Comparison of ENCODE assay signal across 19 mouse cellular contexts in genomic region chr19:53404837-53405356, GRCm38 (mm10). TPM values are rescaled to one million over a fixed set of nuclear protein-coding genes. Genes with fewer than 3 reads are reported as not detected.
DNase-seq lines count a peak whose midpoint lies in the region; ATAC-seq and TF ChIP-seq lines count a peak whose summit lies in the region.
"Had no signal": no experiment of that assay in that cellular context is flagged by ENCODE, and none has a peak within 500 bp of the region (broad histone marks: within the 10 kb centered on the region; RNA-seq: fewer than 3 reads in every experiment).

No protein-coding gene starts in this region.

- TF ChIP-seq EP300 in MEL (IDR thresholded peaks at IDR 0.05; ENCODE audit: low read depth in 1 of 2, low read length in 2 of 2) = peak; percentile 26 to 51; a peak in 3 of 4 replicates

- intact Hi-C loops in gastrocnemius, postnatal 14 days (cut with DNase I; ENCODE audit: low total_unique reads) = no loop called here

- no peak; the same call in 1 of the 2 replicates for TF ChIP-seq RAD21 in MEL (IDR thresholded peaks at IDR 0.05; ENCODE audit: low read depth, low read length)

- 39% methylated on average over 18 of the region's 18 CpGs for WGBS in hindbrain, postnatal 0 days
- WGBS in hindbrain, embryonic 13.5 days = 60% methylated on average over 18 of the region's 18 CpGs

- ATAC-seq in hindbrain, postnatal 0 days = peak; percentile 81
- no peak for ATAC-seq in hindbrain, embryonic 13.5 days (ENCODE audit: low FRiP score)
- ATAC-seq: CD4-positive, CD25-positive, alpha-beta regulatory T cell, adult 4 months had no signal

- H3K79me2 ChIP-seq in MEL (ENCODE audit: control insufficient read depth, insufficient read depth, low read length, poor library complexity) = no peaks in the 10 kb centered on the region

- no peaks in the 10 kb centered on the region for H3K36me3 ChIP-seq in hindbrain, postnatal 0 days (ENCODE audit: insufficient read depth, low read length)
- no peaks in the 10 kb centered on the region for H3K36me3 ChIP-seq in hindbrain, embryonic 13.5 days
- peaks cover 0 to 33% of the 10 kb centered on the region in 2 experiments; a peak in 2 of 4 replicates for H3K36me3 ChIP-seq in MEL (ENCODE audit: control insufficient read depth in 1 of 2, insufficient read depth in 2 of 2, low read length in 2 of 2)
- H3K36me3 ChIP-seq: limb, embryonic 10.5 days had no signal

- H3K9me3 ChIP-seq in hindbrain, postnatal 0 days (ENCODE audit: low read length) = no peaks in the 10 kb centered on the region
- peaks cover 5% of the 10 kb centered on the region; the same call in 1 of the 2 replicates for H3K9me3 ChIP-seq in hindbrain, embryonic 13.5 days
- H3K9me3 ChIP-seq in MEL (replicated peaks; ENCODE audit: insufficient read depth, low read length) = no peaks in the 10 kb centered on the region
- H3K9me3 ChIP-seq: limb, embryonic 10.5 days had no signal

- no peak overlapping the region for H3K4me3 ChIP-seq in hindbrain, postnatal 0 days (ENCODE audit: low read length)
- no peak overlapping the region for H3K4me3 ChIP-seq in hindbrain, embryonic 13.5 days
- peak overlapping the region; percentile 30 to 45 for H3K4me3 ChIP-seq in MEL (ENCODE audit: control insufficient read depth in 1 of 2, insufficient read depth in 1 of 2, low read depth in 2 of 2, low read length in 2 of 2)
- H3K4me3 ChIP-seq: limb, embryonic 10.5 days had no signal

- H3K9ac ChIP-seq in hindbrain, postnatal 0 days (replicated peaks; ENCODE audit: low read length) = no peak overlapping the region
- H3K9ac ChIP-seq in hindbrain, embryonic 13.5 days = no peak overlapping the region
- peak overlapping the region; percentile 30 for H3K9ac ChIP-seq in MEL (ENCODE audit: control insufficient read depth, low read depth, low read length, poor library complexity, severe bottlenecking)
- H3K9ac ChIP-seq: liver, embryonic 14.5 days had no signal

- H3K27me3 ChIP-seq in hindbrain, postnatal 0 days (ENCODE audit: insufficient read depth, low read length) = no peaks in the 10 kb centered on the region
- no peaks in the 10 kb centered on the region for H3K27me3 ChIP-seq in hindbrain, embryonic 13.5 days
- H3K27me3 ChIP-seq in MEL (ENCODE audit: control insufficient read depth in 1 of 2, insufficient read depth in 2 of 2, low read length in 2 of 2) = no peaks in the 10 kb centered on the region
- H3K27me3 ChIP-seq: Patski had no signal

- peak overlapping the region; percentile 67 for H3K27ac ChIP-seq in hindbrain, postnatal 0 days
- no peak overlapping the region; the same call in 1 of the 2 replicates for H3K27ac ChIP-seq in hindbrain, embryonic 13.5 days
- no peak overlapping the region for H3K27ac ChIP-seq in MEL (ENCODE audit: control insufficient read depth, low read depth, low read length)
- H3K27ac ChIP-seq: kidney, postnatal 0 days; limb, embryonic 10.5 days; liver, embryonic 14.5 days had no signal

- DNase-seq in hindbrain, postnatal 0 days (ENCODE audit: low spot score) = peak; percentile 90
- peak; percentile 77 for DNase-seq in MEL (ENCODE audit: low read depth, low spot score)
- peak; percentile 52 for DNase-seq in adrenal gland, postnatal 25 days
- peak; percentile 94 for DNase-seq in cerebellum, adult 9-10 months
- no peak for DNase-seq in lung, postnatal 25 days (ENCODE audit: low spot score)
- no peak for DNase-seq in layer of hippocampus, adult 11-12 months (ENCODE audit: low spot score)
- DNase-seq in gastrocnemius, postnatal 14 days = no peak
- DNase-seq: lung, postnatal 10 days; right cerebral cortex, postnatal 25 days had no signal

- H3K4me2 ChIP-seq in hindbrain, postnatal 0 days (ENCODE audit: low read depth, low read length) = no peak overlapping the region
- no peak overlapping the region for H3K4me2 ChIP-seq in hindbrain, embryonic 13.5 days
- H3K4me2 ChIP-seq: midbrain, embryonic 11.5 days had no signal

- no peak for TF ChIP-seq CTCF in hindbrain, postnatal 0 days (IDR thresholded peaks at IDR 0.05; ENCODE audit: low read depth)
- TF ChIP-seq CTCF in MEL (IDR thresholded peaks at IDR 0.05 in 2 of 3, conservative IDR thresholded peaks at IDR 0.05 in 1 of 3; ENCODE audit: control insufficient read depth in 1 of 3, insufficient read depth in 1 of 3, low read depth in 2 of 3, low read length in 3 of 3, poor library complexity in 1 of 3, severe bottlenecking in 1 of 3) = no peak

- H3K4me1 ChIP-seq in hindbrain, postnatal 0 days (ENCODE audit: insufficient read depth, low read length) = no peaks in the 10 kb centered on the region
- peaks cover 5% of the 10 kb centered on the region for H3K4me1 ChIP-seq in hindbrain, embryonic 13.5 days (replicated peaks)
- peaks cover 12 to 45% of the 10 kb centered on the region in 2 experiments for H3K4me1 ChIP-seq in MEL (ENCODE audit: control insufficient read depth in 1 of 2, insufficient read depth in 2 of 2, low read length in 2 of 2)

- TF ChIP-seq POLR2A in MEL (IDR thresholded peaks at IDR 0.05; ENCODE audit: control insufficient read depth in 1 of 2, insufficient read depth in 1 of 2, low read depth in 1 of 2, low read length in 2 of 2, poor library complexity in 1 of 2) = no peak

TF ChIP-seq in MEL, 35 proteins besides CTCF, POLR2A, EP300 and RAD21 (continues in another document):
- TF ChIP-seq POLR2AphosphoS2 (IDR thresholded peaks at IDR 0.05; ENCODE audit: low read length) (no peak), ELF1 (IDR thresholded peaks at IDR 0.05; ENCODE audit: low read depth, low read length) (no peak), KAT2A (conservative IDR thresholded peaks at IDR 0.05; ENCODE audit: low read depth, low read length) (no peak), ZNF384 (IDR thresholded peaks at IDR 0.05; ENCODE audit: low read depth, low read length) (0 out of 2 replicates have a peak, but pooled peaks have one; percentile 17), MAZ (IDR thresholded peaks at IDR 0.05; ENCODE audit: low read depth, low read length) (no peak), TAL1 (IDR thresholded peaks at IDR 0.05; ENCODE audit: low read length) (no peak), MEF2A (IDR thresholded peaks at IDR 0.05; ENCODE audit: extremely low read depth, insufficient replicate concordance, low read depth, low read length, poor library complexity, severe bottlenecking) (no peak), ETS1 (IDR thresholded peaks at IDR 0.05; ENCODE audit: low read depth, low read length) (no peak), MYC (IDR thresholded peaks at IDR 0.05; ENCODE audit: low read depth, low read length) (0 out of 2 replicates have a peak, but pooled peaks have one; percentile 19), RCOR1 (IDR thresholded peaks at IDR 0.05; ENCODE audit: low read depth, low read length) (peak; percentile 30; the same call in 1 of the 2 replicates), USF1 (IDR thresholded peaks at IDR 0.05; ENCODE audit: low read depth, low read length) (no peak), ZMIZ1 (IDR thresholded peaks at IDR 0.05; ENCODE audit: low read depth, low read length) (no peak), MAX (IDR thresholded peaks at IDR 0.05; ENCODE audit: low read length) (peak; percentile 53), ZKSCAN1 (IDR thresholded peaks at IDR 0.05; ENCODE audit: low read depth, low read length) (no peak), E2F4 (IDR thresholded peaks at IDR 0.05; ENCODE audit: borderline replicate concordance, low read depth, low read length) (no peak), SMC3 (IDR thresholded peaks at IDR 0.05; ENCODE audit: low read depth, low read length) (no peak), JUND (IDR thresholded peaks at IDR 0.05; ENCODE audit: low read depth, low read length) (no peak), SIN3A (IDR thresholded peaks at IDR 0.05; ENCODE audit: low read length) (peak; percentile 35), GATA1 (IDR thresholded peaks at IDR 0.05; ENCODE audit: low read depth, low read length) (no peak), UBTF (IDR thresholded peaks at IDR 0.05; ENCODE audit: borderline replicate concordance, insufficient read depth, low read depth, low read length) (no peak), NELFE (IDR thresholded peaks at IDR 0.05; ENCODE audit: low read depth, low read length) (0 out of 2 replicates have a peak, but pooled peaks have one; percentile 22), POLR2AphosphoS5 (IDR thresholded peaks at IDR 0.05; ENCODE audit: borderline replicate concordance, low read depth, low read length) (no peak), USF2 (IDR thresholded peaks at IDR 0.05; ENCODE audit: borderline replicate concordance in 1 of 2, insufficient read depth in 1 of 2, low read depth in 1 of 2, low read length in 2 of 2) (no peak), CHD2 (IDR thresholded peaks at IDR 0.05; ENCODE audit: low read length) (no peak), ZC3H11A (IDR thresholded peaks at IDR 0.05; ENCODE audit: low read depth, low read length) (no peak), MAFK (IDR thresholded peaks at IDR 0.05; ENCODE audit: borderline replicate concordance, low read depth, low read length) (no peak), MXI1 (IDR thresholded peaks at IDR 0.05; ENCODE audit: low read depth, low read length) (no peak; the same call in 1 of the 2 replicates), MYB (IDR thresholded peaks at IDR 0.05; ENCODE audit: low read depth, low read length) (no peak), TCF12 (IDR thresholded peaks at IDR 0.05; ENCODE audit: low read depth, low read length) (no peak; the same call in 1 of the 2 replicates)

RNA-seq across cellular contexts. Expression of gene Smndc1, which starts 14.5 kb away (rescaled TPM):
- 9.7 and 14.7 TPM in 2 replicates for total RNA-seq in hindbrain, postnatal 0 days (2014; rRNA removed)
- polyA plus RNA-seq in hindbrain, postnatal 0 days (2015; fragmentation: Nextera tagmentation; extraction: Ambion mirVana) = 34.4 and 35.3 TPM in 2 replicates
- polyA plus RNA-seq in hindbrain, embryonic 13.5 days (2015; fragmentation: Nextera tagmentation; extraction: Ambion mirVana) = 38.7 and 41.6 TPM in 2 replicates
- 27.5 and 29.3 TPM in 2 replicates for total RNA-seq in MEL (2012; rRNA removed)
- polyA plus RNA-seq in MEL (2012; ENCODE audit: insufficient read depth in 1 of 2, insufficient read length in 2 of 2, low read depth in 1 of 2, low replicate concordance in 2 of 2, missing spikeins in 1 of 2) = 100 to 1,000 TPM; 114 to 166 TPM
- 44.9 and 49.6 TPM in 2 replicates for total RNA-seq in adrenal gland, postnatal 25 days (2021)
- 10 to 100 TPM; 24.3 to 26.6 TPM for total RNA-seq in gastrocnemius, postnatal 14 days (2021)

RNA-seq across cellular contexts. Expression of gene Gm10197, which starts 33.3 kb away (rescaled TPM):
- not detected in 2 replicates for total RNA-seq in hindbrain, postnatal 0 days (2014; rRNA removed)
- polyA plus RNA-seq in hindbrain, postnatal 0 days (2015; fragmentation: Nextera tagmentation; extraction: Ambion mirVana) = not detected in 2 replicates
- not detected in 2 replicates for polyA plus RNA-seq in hindbrain, embryonic 13.5 days (2015; fragmentation: Nextera tagmentation; extraction: Ambion mirVana)
- 4.8 and 5.4 TPM in 2 replicates for total RNA-seq in MEL (2012; rRNA removed)
- 10 to 100 TPM in 1 of 2 experiments, not detected in 1; 53.0 TPM for polyA plus RNA-seq in MEL (2012; ENCODE audit: insufficient read depth in 1 of 2, insufficient read length in 2 of 2, low read depth in 1 of 2, low replicate concordance in 2 of 2, missing spikeins in 1 of 2)
- not detected in 2 replicates for total RNA-seq in adrenal gland, postnatal 25 days (2021)
- total RNA-seq in gastrocnemius, postnatal 14 days (2021) = not detected
- total RNA-seq: granulocyte monocyte progenitor cell, adult 5-6 weeks; layer of hippocampus, postnatal 14 days had no signal
- polyA plus RNA-seq: CD4-positive, CD25-positive, alpha-beta regulatory T cell, adult 4 months; kidney, postnatal 0 days; liver, embryonic 14.5 days; midbrain, embryonic 11.5 days; stomach, embryonic 14.5 days had no signal

Comparison
In these comparisons a context has a peak if more than half of its experiments do, and no peak if none do; other contexts are left out.
1. DNase-seq: peak in hindbrain, postnatal 0 days (single experiment), MEL (single experiment), adrenal gland, postnatal 25 days (single experiment) and cerebellum, adult 9-10 months (single experiment); none in lung, postnatal 25 days (single experiment), layer of hippocampus, adult 11-12 months (single experiment) and gastrocnemius, postnatal 14 days (single experiment).
2. H3K4me3 ChIP-seq: peak in MEL (2 of 2); none in hindbrain, postnatal 0 days (single experiment) and hindbrain, embryonic 13.5 days (single experiment).